Comparison of ENCODE assay signal across 8 mouse cellular contexts in genomic region chr6:140624096-140625051, GRCm38 (mm10). TPM values are rescaled to one million over a fixed set of nuclear protein-coding genes. Genes with fewer than 3 reads are reported as not detected.
A peak's percentile ranks its signal among the peaks of the same experiment; 100 is the strongest.
DNase-seq lines count a peak whose midpoint lies in the region; ATAC-seq and TF ChIP-seq lines count a peak whose summit lies in the region.

No protein-coding gene starts in this region.

- in situ Hi-C loops in CH12.LX (cut with MboI; ENCODE audit: low pct_ligation_motif_present, low pct_unique_long_range_greater_than_20kb, low sequenced_read_pairs): no loop called here

- H3K79me2 ChIP-seq in CH12.LX (replicated peaks; ENCODE audit: control insufficient read depth, extremely low read depth, insufficient read depth, poor library complexity, severe bottlenecking): peaks cover 58% of the 10 kb centered on the region

- H3K4me1 ChIP-seq in CH12.LX (ENCODE audit: control insufficient read depth in 1 of 2, insufficient read depth in 2 of 2): peaks cover 11 to 54% of the 10 kb centered on the region in 2 experiments
- peaks cover 30% of the 10 kb centered on the region for H3K4me1 ChIP-seq in embryonic facial prominence, embryonic 14.5 days (ENCODE audit: control insufficient read depth, insufficient read depth, low read length)
- H3K4me1 ChIP-seq in heart, embryonic 13.5 days: peaks cover 39% of the 10 kb centered on the region

- peak; percentile 7 for ATAC-seq in embryonic facial prominence, embryonic 14.5 days (ENCODE audit: low read depth)
- peak; percentile 26; the same call in 1 of the 2 replicates for ATAC-seq in heart, embryonic 13.5 days (ENCODE audit: extremely low read depth, insufficient number of reproducible peaks, low FRiP score, low TSS enrichment)
- ATAC-seq in megakaryocyte progenitor cell, adult 5-6 weeks (replicated peaks; ENCODE audit: poor library complexity): peak; percentile 6
- ATAC-seq in frontal cortex, adult (ENCODE audit: low TSS enrichment): no peak; the same call in 1 of the 2 replicates

- H3K36me3 ChIP-seq in CH12.LX (replicated peaks in 1 of 2; ENCODE audit: control insufficient read depth in 1 of 2, insufficient read depth in 1 of 2, low read length in 1 of 2): peaks cover 0 to 9% of the 10 kb centered on the region in 2 experiments
- no peaks in the 10 kb centered on the region for H3K36me3 ChIP-seq in embryonic facial prominence, embryonic 14.5 days (ENCODE audit: control insufficient read depth, insufficient read depth, low read length)
- H3K36me3 ChIP-seq in heart, embryonic 13.5 days: no peaks in the 10 kb centered on the region

- H3K9me3 ChIP-seq in CH12.LX (replicated peaks; ENCODE audit: low read length): no peaks in the 10 kb centered on the region
- H3K9me3 ChIP-seq in embryonic facial prominence, embryonic 14.5 days (ENCODE audit: control insufficient read depth, low read length): no peaks in the 10 kb centered on the region
- no peaks in the 10 kb centered on the region for H3K9me3 ChIP-seq in heart, embryonic 13.5 days

- peak overlapping the region; percentile 97 for H3K4me2 ChIP-seq in CH12.LX (ENCODE audit: insufficient read depth, low read depth, poor library complexity, severe bottlenecking)
- peak overlapping the region; percentile 75 for H3K4me2 ChIP-seq in embryonic facial prominence, embryonic 14.5 days (ENCODE audit: low read depth, low read length)
- H3K4me2 ChIP-seq in heart, embryonic 13.5 days: peak overlapping the region; percentile 91

- H3K27me3 ChIP-seq in CH12.LX (replicated peaks): no peaks in the 10 kb centered on the region
- no peaks in the 10 kb centered on the region for H3K27me3 ChIP-seq in embryonic facial prominence, embryonic 14.5 days (replicated peaks; ENCODE audit: control insufficient read depth, insufficient read depth, low read length)
- H3K27me3 ChIP-seq in heart, embryonic 13.5 days (replicated peaks): no peaks in the 10 kb centered on the region

- TF ChIP-seq POLR2A in CH12.LX (IDR thresholded peaks at IDR 0.05; ENCODE audit: low read depth, low read length): no peak; the same call in 1 of the 2 replicates

- no peak for TF ChIP-seq EP300 in CH12.LX (IDR thresholded peaks at IDR 0.05; ENCODE audit: low read length)

- H3K4me3 ChIP-seq in CH12.LX (replicated peaks in 1 of 3; ENCODE audit: low read depth in 2 of 3, low read length in 2 of 3, poor library complexity in 1 of 3): peak overlapping the region; percentile 91 to 99 (median 92)
- peak overlapping the region; percentile 95 for H3K4me3 ChIP-seq in embryonic facial prominence, embryonic 14.5 days (ENCODE audit: low read depth, low read length)
- H3K4me3 ChIP-seq in heart, embryonic 13.5 days: peak overlapping the region; percentile 89

- dilution Hi-C loops in CH12.LX (cut with MboI; ENCODE audit: extremely low pct_ligation_motif_present, extremely low pct_unique_long_range_greater_than_20kb, low sequenced_read_pairs): no loop called here

- WGBS in embryonic facial prominence, embryonic 14.5 days: under 1% methylated on average over 36 of the region's 80 CpGs
- whole genome bisulfite sequencing in heart, embryonic 13.5 days: under 1% methylated on average over 76 of the region's 80 CpGs

- H3K9ac ChIP-seq in CH12.LX (ENCODE audit: insufficient read depth, low read depth): peak overlapping the region; percentile 97
- H3K9ac ChIP-seq in embryonic facial prominence, embryonic 14.5 days (ENCODE audit: low read depth, low read length): peak overlapping the region; percentile 97
- peak overlapping the region; percentile 93 for H3K9ac ChIP-seq in heart, embryonic 13.5 days

- TF ChIP-seq CTCF in CH12.LX (conservative IDR thresholded peaks at IDR 0.05 in 1 of 2, IDR thresholded peaks at IDR 0.05 in 1 of 2; ENCODE audit: low read depth in 2 of 2, low read length in 2 of 2): no peak

- DNase-seq in CH12.LX (ENCODE audit: extremely low read depth): no peak
- DNase-seq in adrenal gland, postnatal 14 days: peak; percentile 64
- DNase-seq in embryonic facial prominence, embryonic 14.5 days (ENCODE audit: low spot score): peak; percentile 71
- peak; percentile 25 to 26 for DNase-seq in layer of hippocampus, postnatal 14 days (ENCODE audit: low spot score in 2 of 2)
- DNase-seq in spleen, adult 12 weeks (ENCODE audit: low spot score): peak; percentile 24

- peak overlapping the region; percentile 94 for H3K27ac ChIP-seq in CH12.LX (ENCODE audit: insufficient read depth, low read depth)
- peak overlapping the region; percentile 96 for H3K27ac ChIP-seq in embryonic facial prominence, embryonic 14.5 days (replicated peaks; ENCODE audit: low read depth, low read length)
- H3K27ac ChIP-seq in heart, embryonic 13.5 days (replicated peaks): peak overlapping the region; percentile 97

- TF ChIP-seq RAD21 in CH12.LX (IDR thresholded peaks at IDR 0.05; ENCODE audit: low read depth, low read length): no peak

TF ChIP-seq in CH12.LX, 34 proteins besides CTCF, POLR2A, EP300 and RAD21:
- no peak for TF ChIP-seq E2F4 (IDR thresholded peaks at IDR 0.05; ENCODE audit: insufficient replicate concordance, low read depth, low read length)
- no peak for TF ChIP-seq HCFC1 (IDR thresholded peaks at IDR 0.05; ENCODE audit: low read depth, low read length)
- no peak for TF ChIP-seq RCOR1 (conservative IDR thresholded peaks at IDR 0.05; ENCODE audit: low read depth, low read length)
- 0 out of 2 replicates have a peak, but pooled peaks have one; percentile 40 for TF ChIP-seq MXI1 (IDR thresholded peaks at IDR 0.05; ENCODE audit: low read depth, low read length)
- TF ChIP-seq TBP (conservative IDR thresholded peaks at IDR 0.05; ENCODE audit: low read depth, low read length): no peak
- no peak for TF ChIP-seq ZMIZ1 (IDR thresholded peaks at IDR 0.05; ENCODE audit: low read depth, low read length)
- 0 out of 2 replicates have a peak, but pooled peaks have one; percentile 29 for TF ChIP-seq TCF12 (IDR thresholded peaks at IDR 0.05; ENCODE audit: low read depth, low read length)
- TF ChIP-seq SMC3 (IDR thresholded peaks at IDR 0.05; ENCODE audit: low read depth, low read length): no peak
- no peak for TF ChIP-seq POLR2AphosphoS2 (IDR thresholded peaks at IDR 0.05; ENCODE audit: low read depth, low read length)
- no peak for TF ChIP-seq NELFE (IDR thresholded peaks at IDR 0.05; ENCODE audit: low read depth, low read length)
- peak; percentile 40; the same call in 1 of the 2 replicates for TF ChIP-seq SIN3A (IDR thresholded peaks at IDR 0.05; ENCODE audit: low read length)
- TF ChIP-seq ZKSCAN1 (IDR thresholded peaks at IDR 0.05; ENCODE audit: borderline replicate concordance, low read depth, low read length): no peak
- TF ChIP-seq USF2 (conservative IDR thresholded peaks at IDR 0.05; ENCODE audit: low read depth, low read length): no peak
- TF ChIP-seq JUND (conservative IDR thresholded peaks at IDR 0.05; ENCODE audit: low read depth, low read length): no peak
- TF ChIP-seq BHLHE40 (IDR thresholded peaks at IDR 0.05; ENCODE audit: low read depth, low read length): 0 out of 2 replicates have a peak, but pooled peaks have one; percentile 6
- no peak for TF ChIP-seq MEF2A (IDR thresholded peaks at IDR 0.05; ENCODE audit: borderline replicate concordance, low read depth, low read length)
- TF ChIP-seq MAZ (IDR thresholded peaks at IDR 0.05; ENCODE audit: low read depth, low read length): no peak
- no peak for TF ChIP-seq MAFK (IDR thresholded peaks at IDR 0.05; ENCODE audit: insufficient replicate concordance, low read length)
- no peak; the same call in 1 of the 2 replicates for TF ChIP-seq UBTF (IDR thresholded peaks at IDR 0.05; ENCODE audit: low read depth, low read length)
- TF ChIP-seq ETS1 (conservative IDR thresholded peaks at IDR 0.05; ENCODE audit: low read depth, low read length): 0 out of 2 replicates have a peak, but pooled peaks have one; percentile 7
- TF ChIP-seq MYC (IDR thresholded peaks at IDR 0.05; ENCODE audit: low read depth, low read length): no peak
- TF ChIP-seq KAT2A (IDR thresholded peaks at IDR 0.05; ENCODE audit: insufficient replicate concordance, low read length): no peak
- TF ChIP-seq USF1 (IDR thresholded peaks at IDR 0.05; ENCODE audit: low read depth, low read length): no peak
- no peak for TF ChIP-seq ZC3H11A (IDR thresholded peaks at IDR 0.05; ENCODE audit: low read depth, low read length)
- 0 out of 2 replicates have a peak, but pooled peaks have one; percentile 25 for TF ChIP-seq CHD2 (IDR thresholded peaks at IDR 0.05; ENCODE audit: low read length)
- TF ChIP-seq MAX (IDR thresholded peaks at IDR 0.05; ENCODE audit: low read length): no peak
- TF ChIP-seq ELF1 (IDR thresholded peaks at IDR 0.05; ENCODE audit: low read depth, low read length): no peak
- no peak for TF ChIP-seq NRF1 (IDR thresholded peaks at IDR 0.05; ENCODE audit: low read depth, low read length)
- no peak for TF ChIP-seq PAX5 (IDR thresholded peaks at IDR 0.05; ENCODE audit: low read length)
- TF ChIP-seq CHD1 (IDR thresholded peaks at IDR 0.05; ENCODE audit: low read depth, low read length): no peak
- no peak for TF ChIP-seq IRF4 (IDR thresholded peaks at IDR 0.05; ENCODE audit: low read depth, low read length)
- TF ChIP-seq JUN (IDR thresholded peaks at IDR 0.05; ENCODE audit: insufficient read depth, low read depth, low read length): no peak
- no peak for TF ChIP-seq GABPA (IDR thresholded peaks at IDR 0.05; ENCODE audit: insufficient replicate concordance, low read depth, low read length)
- TF ChIP-seq ZNF384 (IDR thresholded peaks at IDR 0.05; ENCODE audit: low read depth, low read length): no peak

RNA-seq across cellular contexts. Expression of gene Aebp2, which starts 1.9 kb away (rescaled TPM):
- total RNA-seq in CH12.LX (2012; rRNA removed) (59.9 and 76.8 TPM in 2 replicates), CH12.LX (2014; rRNA removed) (54.4 and 62.1 TPM in 2 replicates)
- polyA plus RNA-seq in CH12.LX (2012; ENCODE audit: insufficient read length, low read depth): 63.3 and 70.8 TPM in 2 replicates
- total RNA-seq in adrenal gland, postnatal 14 days (2021): 52.3 and 52.8 TPM in 2 replicates
- 18.1 and 18.7 TPM in 2 replicates for polyA plus RNA-seq in embryonic facial prominence, embryonic 14.5 days (2014; fragmentation: Nextera tagmentation; extraction: Ambion mirVana)
- polyA plus RNA-seq in heart, embryonic 13.5 days (2015; fragmentation: Nextera tagmentation; extraction: Ambion mirVana): 6.7 and 7.2 TPM in 2 replicates
- total RNA-seq in layer of hippocampus, postnatal 14 days (2021): 10 to 100 TPM; 50.6 to 51.5 TPM
- 37.5 and 41.9 TPM in 2 replicates for total RNA-seq in megakaryocyte progenitor cell, adult 5-6 weeks (2015)
- total RNA-seq in megakaryocyte progenitor cell, adult 5-6 weeks (2017): 54.6 and 57.5 TPM in 2 replicates
